Mouse (Mus musculus) kidney, postnatal 0 days (tissue): ENCODE data around the gene Serbp1. TPM values are rescaled to one million over a fixed set of nuclear protein-coding genes. Genes with fewer than 3 reads are reported as not detected.
"Not testable (repeated sequence)": the region's sequence is repeated elsewhere in the genome, so short reads cannot be mapped to it uniquely, and the experiment has no call there.

Experiments used
- ATAC-seq: fragments of 200-750 bp; cut with Nextera tagmentation; replicated peaks from 2 replicates; pipeline ENCODE4 v1.8.0; 2017; ENCODE audit warnings: low read depth, moderate number of reproducible peaks, moderate TSS enrichment, moderate library complexity; ENCODE audit not compliant: low FRiP score
- DNase-seq: peaks from one replicate; pipeline ENCODE4 v3.0.0-alpha.2; 2016; ENCODE audit warnings: low spot score
- H3K27ac ChIP-seq: fragments of 300-500 bp; sonication (generic); 2 replicates; pipeline ENCODE4 v1.5.1; 2014; ENCODE audit warnings: mild to moderate bottlenecking
- H3K27me3 ChIP-seq: fragments of 300-500 bp; sonication (generic); 2 replicates; pipeline ENCODE4 v1.6.1; 2014; ENCODE audit warnings: low read length, mixed read lengths; ENCODE audit not compliant: insufficient read depth
- H3K36me3 ChIP-seq: fragments of 300-500 bp; sonication (generic); 2 replicates; pipeline ENCODE4 v1.6.1; 2014; ENCODE audit warnings: low read length, mixed read lengths; ENCODE audit not compliant: insufficient read depth
- H3K4me1 ChIP-seq: fragments of 300-500 bp; sonication (generic); replicated peaks from 2 replicates; pipeline ENCODE4 v1.6.1; 2014; ENCODE audit warnings: antibody characterized with exemption, low read length, mixed read lengths; ENCODE audit not compliant: insufficient read depth
- H3K4me2 ChIP-seq: fragments of 300-500 bp; sonication (generic); 2 replicates; pipeline ENCODE4 v1.6.1; 2014; ENCODE audit warnings: mild to moderate bottlenecking, low read length, moderate library complexity, mixed read lengths
- H3K4me3 ChIP-seq: fragments of 300-500 bp; sonication (generic); replicated peaks from 2 replicates; pipeline ENCODE4 v1.5.1; 2014; ENCODE audit warnings: low read depth, low read length
- H3K9ac ChIP-seq: fragments of 300-500 bp; sonication (generic); 2 replicates; pipeline ENCODE4 v1.6.1; 2014; ENCODE audit warnings: low read depth, low read length
- H3K9me3 ChIP-seq: fragments of 300-500 bp; sonication (generic); replicated peaks from 2 replicates; pipeline ENCODE4 v1.6.1; 2016; ENCODE audit warnings: low read length, inconsistent platforms, mixed read lengths
- CTCF ChIP-seq: IDR thresholded peaks from 2 replicates; pipeline ENCODE4 v1.5.1; 2016; ENCODE audit warnings: antibody characterized with exemption, low read depth, mild to moderate bottlenecking, moderate library complexity
- WGBS: fragments of 180-500 bp; shearing (Covaris S2); extraction: QIAGEN DNeasy Blood & Tissue Kit; methylation state at CpG from one replicate; pipeline ENCODE4 v1.1.7; 2014; 5-methylcytosine and 5-hydroxymethylcytosine counted together
- polyA plus RNA-seq: library from polyadenylated mRNA; unstranded; fragments of >200 nt; fragmentation: Nextera tagmentation; extraction: Ambion mirVana; gene quantifications from 2 replicates; pipeline ENCODE4 v1.2.1, GENCODE M21; 2015

The Serbp1 gene
- polyA plus RNA-seq, 1 experiment from 2014 or later, result 371 TPM

GRCm38 (mm10) chr6:67205081-67206037 lies 32.6 kb upstream of the Serbp1 start:
- DNase-seq (no peak), ATAC-seq (no peak)
- Histone ChIP-seq H3K4me2 (no peak overlapping the region), H3K36me3 (no peaks in the 10 kb centered on the region), H3K9ac (no peak overlapping the region), H3K27ac (no peak overlapping the region), H3K4me1 (no peaks in the 10 kb centered on the region), H3K4me3 (no peak overlapping the region), H3K9me3 (no peaks in the 10 kb centered on the region), H3K27me3 (no peaks in the 10 kb centered on the region)
- TF ChIP-seq CTCF, result no peak
- 88% methylated on average over 35 of the region's 35 CpGs for WGBS

- no peak for ATAC-seq
- 97% methylated on average over 1 of the region's 1 CpGs for WGBS
Measured at GRCm38 (mm10) chr6:67212362-67212761, 25.6 kb upstream of the Serbp1 start.

GRCm38 (mm10) chr6:67213429-67214098 lies 24.4 kb upstream of the Serbp1 start:
- H3K4me3 ChIP-seq, result no peak overlapping the region
- ATAC-seq (no peak), DNase-seq (no peak)
- no peaks in the 10 kb centered on the region for H3K4me1 ChIP-seq
- TF ChIP-seq CTCF, result no peak
- no peak overlapping the region for H3K4me2 ChIP-seq
- H3K27ac ChIP-seq, result no peak overlapping the region
- WGBS, result 96% methylated on average over 4 of the region's 4 CpGs
- H3K27me3 ChIP-seq, result no peaks in the 10 kb centered on the region
- H3K9me3 ChIP-seq, result no peaks in the 10 kb centered on the region
- H3K9ac ChIP-seq, result no peak overlapping the region
- no peaks in the 10 kb centered on the region for H3K36me3 ChIP-seq

More at GRCm38 (mm10) chr6:67212362-67212761, 25.6 kb upstream of the Serbp1 start:
- no peaks in the 10 kb centered on the region for H3K9me3 ChIP-seq
- TF ChIP-seq CTCF, result no peak
- H3K36me3 ChIP-seq, result no peaks in the 10 kb centered on the region
- H3K9ac ChIP-seq, result no peak overlapping the region
- no peaks in the 10 kb centered on the region for H3K27me3 ChIP-seq
- no peak overlapping the region for H3K4me3 ChIP-seq
- H3K4me1 ChIP-seq, result no peaks in the 10 kb centered on the region
- DNase-seq, result no peak
- H3K4me2 ChIP-seq, result no peak overlapping the region
- H3K27ac ChIP-seq, result no peak overlapping the region

GRCm38 (mm10) chr6:67217402-67217801 lies 20.6 kb upstream of the Serbp1 start:
- H3K4me2 ChIP-seq, result no peak overlapping the region
- no peak overlapping the region for H3K27ac ChIP-seq
- DNase-seq (no peak), ATAC-seq (no peak)
- no peaks in the 10 kb centered on the region for H3K9me3 ChIP-seq
- H3K4me1 ChIP-seq, result no peaks in the 10 kb centered on the region
- no peak for TF ChIP-seq CTCF
- no peaks in the 10 kb centered on the region for H3K27me3 ChIP-seq
- no peaks in the 10 kb centered on the region for H3K36me3 ChIP-seq
- no peak overlapping the region for H3K9ac ChIP-seq
- WGBS, result 75% methylated on average over 4 of the region's 4 CpGs
- no peak overlapping the region for H3K4me3 ChIP-seq

GRCm38 (mm10) chr6:67217846-67218245 lies 20.1 kb upstream of the Serbp1 start:
- no peaks in the 10 kb centered on the region for H3K4me1 ChIP-seq
- no peaks in the 10 kb centered on the region for H3K27me3 ChIP-seq
- no peaks in the 10 kb centered on the region for H3K9me3 ChIP-seq
- no peaks in the 10 kb centered on the region for H3K36me3 ChIP-seq
- H3K27ac ChIP-seq, result no peak overlapping the region
- WGBS, result 81% methylated on average over 1 of the region's 1 CpGs
- no peak for ATAC-seq
- no peak for TF ChIP-seq CTCF
- no peak overlapping the region for H3K4me3 ChIP-seq
- no peak overlapping the region for H3K4me2 ChIP-seq
- no peak for DNase-seq
- no peak overlapping the region for H3K9ac ChIP-seq

GRCm38 (mm10) chr6:67218566-67218965 lies 19.4 kb upstream of the Serbp1 start:
- Histone ChIP-seq H3K9ac (no peak overlapping the region), H3K4me2 (no peak overlapping the region)

GRCm38 (mm10) chr6:67219931-67220330 lies 18.0 kb upstream of the Serbp1 start:
- not testable (repeated sequence) for H3K4me2 ChIP-seq, H3K36me3 ChIP-seq, H3K27ac ChIP-seq, H3K27me3 ChIP-seq, H3K4me3 ChIP-seq, DNase-seq, ATAC-seq, H3K9ac ChIP-seq, H3K9me3 ChIP-seq, H3K4me1 ChIP-seq
- 89% methylated on average over 14 of the region's 14 CpGs for WGBS

More at GRCm38 (mm10) chr6:67218566-67218965, 19.4 kb upstream of the Serbp1 start:
- no peaks in the 10 kb centered on the region for H3K27me3 ChIP-seq
- no peaks in the 10 kb centered on the region for H3K4me1 ChIP-seq
- H3K9me3 ChIP-seq, result no peaks in the 10 kb centered on the region
- H3K4me3 ChIP-seq, result no peak overlapping the region
- DNase-seq (no peak), ATAC-seq (no peak)
- H3K36me3 ChIP-seq, result no peaks in the 10 kb centered on the region
- TF ChIP-seq CTCF, result no peak
- no peak overlapping the region for H3K27ac ChIP-seq
